Mouse (Mus musculus) MEL (cell line): Measurements from ENCODE around the gene Hoxd11. TPM values are rescaled to one million over a fixed set of nuclear protein-coding genes. Genes with fewer than 3 reads are reported as not detected.

Experiments used
- DNase-seq: peaks from one replicate; pipeline ENCODE4 v3.0.0; 2011; ENCODE audit warnings: low read depth, low spot score
- H3K27ac ChIP-seq: 2 replicates; pipeline ENCODE4 v1.5.1; 2012; ENCODE audit warnings: low read depth, mild to moderate bottlenecking, control low read depth, low read length, moderate library complexity; ENCODE audit not compliant: control insufficient read depth
- H3K27me3 ChIP-seq, 2 experiments: fragments of 150-350 bp in 1 of 2; sonication (generic) in 1 of 2; 2 replicates each; pipeline ENCODE4 v1.6.1; 2012; ENCODE audit warnings: low read length in 2 of 2, mild to moderate bottlenecking in 2 of 2, improper control_type of control experiment in 1 of 2, moderate library complexity in 1 of 2; ENCODE audit not compliant: insufficient read depth in 2 of 2, control insufficient read depth in 1 of 2
- H3K36me3 ChIP-seq, 2 experiments: 2 replicates each; pipeline ENCODE4 v1.6.1; 2012 to 2014; ENCODE audit warnings: low read length in 2 of 2, improper control_type of control experiment in 1 of 2, inconsistent platforms in 1 of 2, mild to moderate bottlenecking in 1 of 2; ENCODE audit not compliant: insufficient read depth in 2 of 2, control insufficient read depth in 1 of 2
- H3K4me1 ChIP-seq, 2 experiments: fragments of 150-350 bp in 1 of 2; sonication (generic) in 1 of 2; 2 replicates each; pipeline ENCODE4 v1.6.1; 2012; ENCODE audit warnings: low read length in 2 of 2, improper control_type of control experiment in 1 of 2, mild to moderate bottlenecking in 1 of 2; ENCODE audit not compliant: insufficient read depth in 2 of 2, control insufficient read depth in 1 of 2
- H3K4me3 ChIP-seq, 2 experiments: fragments of 150-350 bp in 1 of 2; sonication (generic) in 1 of 2; 2 replicates each; pipeline ENCODE4 v1.5.1; 2012; ENCODE audit warnings: low read depth in 2 of 2, low read length in 2 of 2, mild to moderate bottlenecking in 2 of 2, moderate library complexity in 2 of 2, control low read depth in 1 of 2, improper control_type of control experiment in 1 of 2; ENCODE audit not compliant: control insufficient read depth in 1 of 2, insufficient read depth in 1 of 2
- H3K79me2 ChIP-seq: 2 replicates; pipeline ENCODE4 v1.6.1; 2012; ENCODE audit warnings: mild to moderate bottlenecking, low read length, moderate library complexity; ENCODE audit not compliant: control insufficient read depth, poor library complexity, insufficient read depth
- H3K9ac ChIP-seq: 2 replicates; pipeline ENCODE4 v1.6.1; 2012; ENCODE audit warnings: low read depth, mild to moderate bottlenecking, control low read depth, low read length, moderate library complexity; ENCODE audit not compliant: control insufficient read depth, poor library complexity, severe bottlenecking
- H3K9me3 ChIP-seq: fragments of 150-350 bp; sonication (generic); replicated peaks from 2 replicates; pipeline ENCODE4 v1.6.1; 2012; ENCODE audit warnings: mild to moderate bottlenecking, low read length, improper control_type of control experiment, moderate library complexity; ENCODE audit not compliant: insufficient read depth
- CHD1 ChIP-seq: IDR thresholded peaks from 2 replicates; pipeline ENCODE4 v1.6.1; 2012; ENCODE audit warnings: low read depth, mild to moderate bottlenecking, inconsistent platforms, low read length, improper control_type of control experiment
- CHD2 ChIP-seq: IDR thresholded peaks from 2 replicates; pipeline ENCODE4 v1.6.1; 2011; ENCODE audit warnings: low read length, improper control_type of control experiment
- CTCF ChIP-seq, 3 experiments: IDR thresholded peaks in 2 of 3; conservative IDR thresholded peaks in 1 of 3; 2 replicates each; pipeline ENCODE4 v1.5.1; 2011 to 2012; ENCODE audit warnings: low read length in 3 of 3, low read depth in 2 of 3, mild to moderate bottlenecking in 2 of 3, improper control_type of control experiment in 1 of 3, inconsistent platforms in 1 of 3, mixed read lengths in 1 of 3, moderate library complexity in 1 of 3; ENCODE audit not compliant: control insufficient read depth in 1 of 3, insufficient read depth in 1 of 3, poor library complexity in 1 of 3, severe bottlenecking in 1 of 3
- E2F4 ChIP-seq: IDR thresholded peaks from 2 replicates; pipeline ENCODE4 v1.6.1; 2011; ENCODE audit warnings: low read depth, low read length, improper control_type of control experiment, borderline replicate concordance
- ELF1 ChIP-seq: IDR thresholded peaks from 2 replicates; pipeline ENCODE4 v1.6.1; 2014; ENCODE audit warnings: low read depth, mild to moderate bottlenecking, inconsistent platforms, low read length, improper control_type of control experiment, moderate library complexity
- EP300 ChIP-seq, 2 experiments: IDR thresholded peaks; 2 replicates each; pipeline ENCODE4 v1.6.1; 2011; ENCODE audit warnings: improper control_type of control experiment in 2 of 2, low read length in 2 of 2, low read depth in 1 of 2, mild to moderate bottlenecking in 1 of 2
- ETS1 ChIP-seq: IDR thresholded peaks from 2 replicates; pipeline ENCODE4 v1.6.1; 2012; ENCODE audit warnings: low read depth, mild to moderate bottlenecking, inconsistent platforms, low read length, improper control_type of control experiment, moderate library complexity
- GABPA ChIP-seq: IDR thresholded peaks from 2 replicates; pipeline ENCODE4 v1.6.1; 2012; ENCODE audit warnings: low read depth, mild to moderate bottlenecking, inconsistent platforms, low read length, improper control_type of control experiment, moderate library complexity
- GATA1 ChIP-seq: IDR thresholded peaks from 2 replicates; pipeline ENCODE4 v1.6.1; 2011; ENCODE audit warnings: low read depth, low read length, improper control_type of control experiment
- JUND ChIP-seq: IDR thresholded peaks from 2 replicates; pipeline ENCODE4 v1.6.1; 2011; ENCODE audit warnings: low read depth, mild to moderate bottlenecking, improper control_type of control experiment, low read length
- MAX ChIP-seq: IDR thresholded peaks from 2 replicates; pipeline ENCODE4 v1.6.1; 2011; ENCODE audit warnings: low read length, improper control_type of control experiment
- MAZ ChIP-seq: IDR thresholded peaks from 2 replicates; pipeline ENCODE4 v1.6.1; 2012; ENCODE audit warnings: low read depth, mild to moderate bottlenecking, inconsistent platforms, low read length, improper control_type of control experiment
- MEF2A ChIP-seq: IDR thresholded peaks from 2 replicates; pipeline ENCODE4 v1.6.1; 2014; ENCODE audit warnings: low read depth, mild to moderate bottlenecking, inconsistent platforms, low read length, improper control_type of control experiment; ENCODE audit not compliant: poor library complexity, insufficient replicate concordance, severe bottlenecking; ENCODE audit errors: extremely low read depth
- MXI1 ChIP-seq: IDR thresholded peaks from 2 replicates; pipeline ENCODE4 v1.6.1; 2011; ENCODE audit warnings: mild to moderate bottlenecking, low read depth, low read length, improper control_type of control experiment
- NELFE ChIP-seq: IDR thresholded peaks from 2 replicates; pipeline ENCODE4 v1.6.1; 2011; ENCODE audit warnings: low read depth, low read length, improper control_type of control experiment
- NRF1 ChIP-seq: IDR thresholded peaks from 2 replicates; pipeline ENCODE4 v1.6.1; 2014; ENCODE audit warnings: low read depth, mild to moderate bottlenecking, inconsistent platforms, low read length, improper control_type of control experiment, moderate library complexity; ENCODE audit not compliant: poor library complexity, insufficient read depth, severe bottlenecking
- POLR2AphosphoS2 ChIP-seq: IDR thresholded peaks from 2 replicates; pipeline ENCODE4 v1.6.1; 2011; ENCODE audit warnings: low read length, improper control_type of control experiment
- POLR2AphosphoS5 ChIP-seq: IDR thresholded peaks from 2 replicates; pipeline ENCODE4 v1.6.1; 2012; ENCODE audit warnings: low read depth, borderline replicate concordance, mild to moderate bottlenecking, inconsistent platforms, low read length, moderate library complexity, mixed read lengths
- RAD21 ChIP-seq: IDR thresholded peaks from 2 replicates; pipeline ENCODE4 v1.6.1; 2011; ENCODE audit warnings: mild to moderate bottlenecking, low read depth, low read length, improper control_type of control experiment
- RCOR1 ChIP-seq: IDR thresholded peaks from 2 replicates; pipeline ENCODE4 v1.6.1; 2012; ENCODE audit warnings: low read depth, mild to moderate bottlenecking, inconsistent platforms, low read length, improper control_type of control experiment
- SMC3 ChIP-seq: IDR thresholded peaks from 2 replicates; pipeline ENCODE4 v1.6.1; 2011; ENCODE audit warnings: low read depth, low read length, improper control_type of control experiment
- TAL1 ChIP-seq: IDR thresholded peaks from 2 replicates; pipeline ENCODE4 v1.6.1; 2012; ENCODE audit warnings: mild to moderate bottlenecking, inconsistent platforms, low read length, moderate library complexity, mixed read lengths
- TBP ChIP-seq: IDR thresholded peaks from 2 replicates; pipeline ENCODE4 v1.8.0; 2011; ENCODE audit warnings: low read depth, low read length, improper control_type of control experiment
- TCF12 ChIP-seq: IDR thresholded peaks from 2 replicates; pipeline ENCODE4 v1.6.1; 2014; ENCODE audit warnings: low read depth, mild to moderate bottlenecking, inconsistent platforms, low read length, improper control_type of control experiment, moderate library complexity
- USF1 ChIP-seq: IDR thresholded peaks from 2 replicates; pipeline ENCODE4 v1.6.1; 2014; ENCODE audit warnings: low read depth, mild to moderate bottlenecking, inconsistent platforms, low read length, improper control_type of control experiment, moderate library complexity
- USF2 ChIP-seq, 2 experiments: IDR thresholded peaks; 2 replicates each; pipeline ENCODE4 v1.6.1; 2011 to 2012; ENCODE audit warnings: improper control_type of control experiment in 2 of 2, low read length in 2 of 2, borderline replicate concordance in 1 of 2, inconsistent platforms in 1 of 2, low read depth in 1 of 2, mild to moderate bottlenecking in 1 of 2; ENCODE audit not compliant: insufficient read depth in 1 of 2
- ZC3H11A ChIP-seq: IDR thresholded peaks from 2 replicates; pipeline ENCODE4 v1.6.1; 2012; ENCODE audit warnings: low read depth, mild to moderate bottlenecking, inconsistent platforms, low read length, improper control_type of control experiment
- ZKSCAN1 ChIP-seq: IDR thresholded peaks from 2 replicates; pipeline ENCODE4 v1.6.1; 2012; ENCODE audit warnings: low read depth, mild to moderate bottlenecking, inconsistent platforms, low read length, improper control_type of control experiment, moderate library complexity
- polyA plus RNA-seq, 2 experiments: library from polyadenylated mRNA; stranded (reverse) in 1 of 2; unstranded in 1 of 2; fragments of >175 nt in 1 of 2; fragments of >200 nt in 1 of 2; gene quantifications; 2 replicates each; pipeline versions ENCODE4 v1.2.1 to v1.2.4; 2012; ENCODE audit warnings: low replicate concordance in 2 of 2, low read depth in 1 of 2; ENCODE audit not compliant: insufficient read length in 2 of 2, insufficient read depth in 1 of 2, missing spikeins in 1 of 2
- total RNA-seq: library from RNA; depleted of rRNA; stranded (reverse); fragments of 300-350 nt; gene quantifications from 2 replicates; pipeline ENCODE4 v1.2.3, GENCODE M21; 2012

The Hoxd11 gene
- total and polyA plus RNA-seq, 3 experiments: not detected

DNA sequence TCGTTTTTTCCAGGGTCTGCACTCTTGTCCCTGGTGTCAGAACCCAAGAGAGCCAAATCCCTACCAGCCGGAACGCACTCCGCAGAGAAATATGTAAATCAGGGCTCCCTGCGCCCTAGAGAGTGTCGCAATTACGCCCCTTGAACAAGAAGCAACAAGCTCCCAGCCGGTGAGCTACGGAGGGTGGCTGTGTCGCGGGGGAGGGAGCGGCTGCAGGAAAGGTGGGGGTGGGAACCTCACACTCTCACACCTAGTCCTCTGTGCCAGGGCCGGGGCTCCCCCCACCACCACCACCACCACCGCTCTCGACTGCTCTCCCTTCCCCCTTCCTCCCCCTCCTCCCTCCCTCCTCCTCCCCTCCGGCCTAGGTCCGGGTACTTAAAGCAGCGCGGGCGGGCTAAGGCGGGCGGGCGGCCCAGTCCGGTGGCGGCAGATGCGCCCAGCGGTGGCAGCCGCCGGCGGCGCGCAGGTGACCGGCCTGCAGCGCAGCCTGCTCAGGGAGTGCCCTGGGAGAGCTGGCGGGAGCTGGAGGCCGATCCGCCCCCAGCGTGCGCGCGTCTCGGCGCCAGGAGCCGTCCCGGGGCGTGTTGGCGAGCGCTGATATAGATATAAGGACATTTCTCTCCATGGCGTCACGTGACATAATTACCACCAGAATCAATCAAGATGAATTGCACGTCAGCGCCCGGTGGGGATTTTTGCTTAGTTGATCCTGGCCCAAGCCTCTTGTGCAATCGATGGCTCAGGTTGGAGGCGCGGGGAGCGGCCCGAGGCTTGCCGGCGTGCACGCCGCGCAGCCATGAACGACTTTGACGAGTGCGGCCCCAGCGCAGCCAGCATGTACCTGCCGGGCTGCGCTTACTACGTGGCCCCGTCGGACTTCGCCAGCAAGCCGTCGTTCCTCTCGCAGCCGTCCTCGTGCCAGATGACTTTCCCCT lies 2.5 kb downstream of the Hoxd11 start:
- Histone ChIP-seq H3K4me1 (no peaks in the 10 kb centered on the region), H3K27me3 (peaks cover 2 to 5% of the 10 kb centered on the region in 2 experiments), H3K9me3 (no peaks in the 10 kb centered on the region), H3K27ac (no peak overlapping the region), H3K4me3 (no peak overlapping the region), H3K9ac (no peak overlapping the region), H3K36me3 (no peaks in the 10 kb centered on the region), H3K79me2 (no peaks in the 10 kb centered on the region)
- no peak for DNase-seq
- TF ChIP-seq TAL1 (no peak), CHD2 (no peak), POLR2AphosphoS2 (no peak), RCOR1 (no peak), USF1 (no peak), TCF12 (no peak), MXI1 (no peak), MAZ (no peak), USF2 (IDR thresholded peaks at IDR 0.05; ENCODE audit: borderline replicate concordance in 1 of 2, insufficient read depth in 1 of 2, low read depth in 1 of 2, low read length in 2 of 2) (no peak), ZKSCAN1 (no peak), ELF1 (no peak), CHD1 (no peak), MAX (no peak), EP300 (IDR thresholded peaks at IDR 0.05; ENCODE audit: low read depth in 1 of 2, low read length in 2 of 2) (no peak), SMC3 (no peak), GABPA (no peak)

DNA sequence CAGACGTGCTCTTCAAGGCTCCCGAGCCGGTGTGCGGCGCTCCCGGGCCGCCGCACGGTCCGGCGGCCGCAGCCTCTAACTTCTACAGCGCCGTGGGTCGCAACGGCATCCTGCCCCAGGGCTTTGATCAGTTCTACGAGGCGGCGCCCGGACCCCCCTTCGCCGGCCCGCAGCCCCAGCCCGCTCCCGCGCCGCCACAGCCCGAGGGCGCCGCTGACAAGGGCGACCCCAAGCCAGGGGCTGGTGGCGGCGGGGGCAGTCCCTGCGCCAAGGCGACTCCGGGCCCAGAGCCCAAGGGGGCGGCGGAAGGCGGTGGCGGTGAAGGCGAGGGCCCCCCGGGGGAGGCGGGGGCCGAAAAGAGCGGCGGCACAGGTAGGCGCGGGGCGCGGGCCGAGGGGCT lies 3.4 kb downstream of the Hoxd11 start:
- Histone ChIP-seq H3K27me3 (peaks cover under 1 to 2% of the 10 kb centered on the region in 2 experiments), H3K36me3 (no peaks in the 10 kb centered on the region), H3K4me1 (no peaks in the 10 kb centered on the region), H3K9ac (no peak overlapping the region), H3K79me2 (no peaks in the 10 kb centered on the region), H3K27ac (no peak overlapping the region), H3K4me3 (no peak overlapping the region), H3K9me3 (no peaks in the 10 kb centered on the region)
- no peak for DNase-seq
- TF ChIP-seq USF1 (no peak), JUND (no peak), ZKSCAN1 (no peak), SMC3 (no peak), MEF2A (no peak), USF2 (IDR thresholded peaks at IDR 0.05; ENCODE audit: borderline replicate concordance in 1 of 2, insufficient read depth in 1 of 2, low read depth in 1 of 2, low read length in 2 of 2) (no peak), ZC3H11A (no peak), CTCF (IDR thresholded peaks at IDR 0.05 in 2 of 3, conservative IDR thresholded peaks at IDR 0.05 in 1 of 3; ENCODE audit: control insufficient read depth in 1 of 3, insufficient read depth in 1 of 3, low read depth in 2 of 3, low read length in 3 of 3, poor library complexity in 1 of 3, severe bottlenecking in 1 of 3) (no peak), POLR2AphosphoS5 (no peak), GATA1 (no peak), ETS1 (no peak), E2F4 (no peak), CHD1 (no peak), MAZ (no peak), MXI1 (no peak), TBP (no peak), NELFE (no peak), RAD21 (no peak), NRF1 (no peak), RCOR1 (no peak)
